Mouse (Mus musculus) kidney, embryonic 15.5 days (tissue): ENCODE measurements at regions not wholly inside any gene's neighbourhood (a gene's known extent, or its start where the extent isn't known, plus 50 kb on each side); places are given as distances from the start of the nearest gene placed in this dataset.

Experiments used
- ATAC-seq: fragments of 200-750 bp; cut with Nextera tagmentation; replicated peaks from 2 replicates; pipeline ENCODE4 v1.8.0; 2017; ENCODE audit warnings: moderate TSS enrichment; ENCODE audit not compliant: low FRiP score
- H3K27ac ChIP-seq: fragments of 300-500 bp; sonication (generic); 2 replicates; pipeline ENCODE4 v1.5.1; 2015; ENCODE audit warnings: mild to moderate bottlenecking, inconsistent platforms
- H3K27me3 ChIP-seq: fragments of 300-500 bp; sonication (generic); 2 replicates; pipeline ENCODE4 v1.6.1; 2015; ENCODE audit warnings: inconsistent platforms
- H3K36me3 ChIP-seq: fragments of 300-500 bp; sonication (generic); 2 replicates; pipeline ENCODE4 v1.6.1; 2015; ENCODE audit warnings: inconsistent platforms
- H3K4me1 ChIP-seq: fragments of 300-500 bp; sonication (generic); 2 replicates; pipeline ENCODE4 v1.6.1; 2015; ENCODE audit warnings: inconsistent platforms
- H3K4me2 ChIP-seq: fragments of 300-500 bp; sonication (generic); 2 replicates; pipeline ENCODE4 v1.6.1; 2015; ENCODE audit warnings: moderate library complexity, mild to moderate bottlenecking, inconsistent platforms
- H3K4me3 ChIP-seq: fragments of 300-500 bp; sonication (generic); replicated peaks from 2 replicates; pipeline ENCODE4 v1.5.1; 2015; ENCODE audit warnings: mild to moderate bottlenecking, inconsistent platforms
- H3K9ac ChIP-seq: fragments of 300-500 bp; sonication (generic); 2 replicates; pipeline ENCODE4 v1.6.1; 2015; ENCODE audit warnings: mild to moderate bottlenecking, inconsistent platforms
- H3K9me3 ChIP-seq: fragments of 300-500 bp; sonication (generic); replicated peaks from 2 replicates; pipeline ENCODE4 v1.6.1; 2016; ENCODE audit warnings: inconsistent platforms
- WGBS: fragments of 180-500 bp; shearing (Covaris S2); methylation state at CpG from one replicate; pipeline ENCODE4 v1.1.7; 2015; ENCODE audit warnings: mixed read lengths; 5-methylcytosine and 5-hydroxymethylcytosine counted together

- H3K27ac ChIP-seq = peak overlapping the region; percentile 57
- H3K4me2 ChIP-seq = peak overlapping the region; percentile 37
- ATAC-seq = peak; percentile 41
Observed at GRCm38 (mm10) chr13:84059031-84059651, 163.0 kb upstream of the Tmem161b start.

GRCm38 (mm10) chr13:84059661-84060452 is 162.2 kb upstream of the Tmem161b start:
- peak; percentile 35; the same call in 1 of the 2 replicates for ATAC-seq
- Histone ChIP-seq H3K9ac (no peak overlapping the region), H3K4me2 (no peak overlapping the region), H3K27me3 (no peaks in the 10 kb centered on the region), H3K27ac (peak overlapping the region; percentile 57), H3K36me3 (no peaks in the 10 kb centered on the region), H3K4me1 (peaks cover 17% of the 10 kb centered on the region), H3K4me3 (no peak overlapping the region), H3K9me3 (no peaks in the 10 kb centered on the region)
- 26% methylated on average over 5 of the region's 5 CpGs for WGBS

More at GRCm38 (mm10) chr13:84059031-84059651, 163.0 kb upstream of the Tmem161b start:
- 16% methylated on average over 10 of the region's 10 CpGs for WGBS
- H3K4me3 ChIP-seq = no peak overlapping the region
- no peaks in the 10 kb centered on the region for H3K36me3 ChIP-seq
- H3K4me1 ChIP-seq = peaks cover 17% of the 10 kb centered on the region
- no peak overlapping the region for H3K9ac ChIP-seq
- no peaks in the 10 kb centered on the region for H3K9me3 ChIP-seq
- H3K27me3 ChIP-seq = no peaks in the 10 kb centered on the region

GRCm38 (mm10) chr13:84060453-84060834 is 161.7 kb upstream of the Tmem161b start:
- no peak overlapping the region for H3K4me2 ChIP-seq
- H3K4me1 ChIP-seq = peaks cover 17% of the 10 kb centered on the region
- no peak overlapping the region for H3K4me3 ChIP-seq
- H3K9me3 ChIP-seq = no peaks in the 10 kb centered on the region
- WGBS = 84% methylated on average over 3 of the region's 3 CpGs
- no peaks in the 10 kb centered on the region for H3K27me3 ChIP-seq
- H3K27ac ChIP-seq = peak overlapping the region; percentile 57; the same call in 1 of the 2 replicates
- ATAC-seq = no peak
- H3K36me3 ChIP-seq = no peaks in the 10 kb centered on the region
- H3K9ac ChIP-seq = no peak overlapping the region

- no peaks in the 10 kb centered on the region for H3K27me3 ChIP-seq
- H3K27ac ChIP-seq = no peak overlapping the region
- no peak for ATAC-seq
- H3K9me3 ChIP-seq = no peaks in the 10 kb centered on the region
- H3K4me2 ChIP-seq = no peak overlapping the region
- H3K4me1 ChIP-seq = peaks cover 17% of the 10 kb centered on the region
- no peak overlapping the region for H3K4me3 ChIP-seq
- no peak overlapping the region for H3K9ac ChIP-seq
- 82% methylated on average over 3 of the region's 3 CpGs for WGBS
- no peaks in the 10 kb centered on the region for H3K36me3 ChIP-seq
Observed at GRCm38 (mm10) chr13:84060906-84061305, 161.2 kb upstream of the Tmem161b start.

GRCm38 (mm10) chr13:84061820-84062480 is 160.1 kb upstream of the Tmem161b start:
- no peak for ATAC-seq

GRCm38 (mm10) chr13:84062616-84063015 is 159.5 kb upstream of the Tmem161b start:
- Histone ChIP-seq H3K27ac (peak overlapping the region; percentile 30; the same call in 1 of the 2 replicates), H3K36me3 (no peaks in the 10 kb centered on the region), H3K9me3 (no peaks in the 10 kb centered on the region), H3K4me1 (peaks cover 13% of the 10 kb centered on the region), H3K9ac (no peak overlapping the region), H3K4me3 (no peak overlapping the region), H3K27me3 (no peaks in the 10 kb centered on the region), H3K4me2 (no peak overlapping the region)
- WGBS = 84% methylated on average over 2 of the region's 2 CpGs
- ATAC-seq = no peak

More at GRCm38 (mm10) chr13:84061820-84062480, 160.1 kb upstream of the Tmem161b start:
- no peaks in the 10 kb centered on the region for H3K9me3 ChIP-seq
- no peak overlapping the region for H3K4me2 ChIP-seq
- H3K4me1 ChIP-seq = peaks cover 16% of the 10 kb centered on the region
- no peak overlapping the region for H3K9ac ChIP-seq
- H3K27me3 ChIP-seq = no peaks in the 10 kb centered on the region
- H3K36me3 ChIP-seq = no peaks in the 10 kb centered on the region
- H3K4me3 ChIP-seq = no peak overlapping the region
- no peak overlapping the region for H3K27ac ChIP-seq
- 51% methylated on average over 7 of the region's 7 CpGs for WGBS

GRCm38 (mm10) chr13:84063406-84063805 is 158.7 kb upstream of the Tmem161b start:
- Histone ChIP-seq H3K4me3 (no peak overlapping the region), H3K4me2 (no peak overlapping the region), H3K9ac (no peak overlapping the region), H3K9me3 (no peaks in the 10 kb centered on the region), H3K27ac (no peak overlapping the region), H3K27me3 (no peaks in the 10 kb centered on the region), H3K36me3 (no peaks in the 10 kb centered on the region), H3K4me1 (peaks cover 13% of the 10 kb centered on the region)
- 51% methylated on average over 2 of the region's 2 CpGs for WGBS
- no peak for ATAC-seq

- Histone ChIP-seq H3K4me1 (peaks cover 7% of the 10 kb centered on the region), H3K27ac (peak overlapping the region; percentile 68), H3K36me3 (no peaks in the 10 kb centered on the region), H3K4me3 (no peak overlapping the region), H3K9ac (no peak overlapping the region), H3K4me2 (peak overlapping the region; percentile 23; the same call in 1 of the 2 replicates), H3K27me3 (no peaks in the 10 kb centered on the region), H3K9me3 (no peaks in the 10 kb centered on the region)
- WGBS = 53% methylated on average over 5 of the region's 5 CpGs
- 0 out of 2 replicates have a peak, but pooled peaks have one; percentile 49 for ATAC-seq
Observed at GRCm38 (mm10) chr13:84064291-84064940, 157.7 kb upstream of the Tmem161b start.

- Histone ChIP-seq H3K9me3 (no peaks in the 10 kb centered on the region), H3K4me3 (no peak overlapping the region), H3K4me1 (no peaks in the 10 kb centered on the region), H3K4me2 (no peak overlapping the region), H3K36me3 (no peaks in the 10 kb centered on the region), H3K27ac (no peak overlapping the region), H3K27me3 (no peaks in the 10 kb centered on the region), H3K9ac (no peak overlapping the region)
- ATAC-seq = no peak
- 57% methylated on average over 8 of the region's 8 CpGs for WGBS
Observed at GRCm38 (mm10) chr13:84065256-84065898, 156.7 kb upstream of the Tmem161b start.

GRCm38 (mm10) chr13:84066211-84066959 is 155.7 kb upstream of the Tmem161b start:
- no peaks in the 10 kb centered on the region for H3K27me3 ChIP-seq
- WGBS = 64% methylated on average over 15 of the region's 15 CpGs
- H3K4me1 ChIP-seq = no peaks in the 10 kb centered on the region
- H3K36me3 ChIP-seq = no peaks in the 10 kb centered on the region
- ATAC-seq = no peak
- no peak overlapping the region for H3K4me3 ChIP-seq
- H3K9me3 ChIP-seq = no peaks in the 10 kb centered on the region
- H3K9ac ChIP-seq = no peak overlapping the region
- H3K27ac ChIP-seq = no peak overlapping the region
- no peak overlapping the region for H3K4me2 ChIP-seq
